Mouse (Mus musculus): Measurements from ENCODE around the gene Sap30bp.

Sap30bp gene

DNA sequence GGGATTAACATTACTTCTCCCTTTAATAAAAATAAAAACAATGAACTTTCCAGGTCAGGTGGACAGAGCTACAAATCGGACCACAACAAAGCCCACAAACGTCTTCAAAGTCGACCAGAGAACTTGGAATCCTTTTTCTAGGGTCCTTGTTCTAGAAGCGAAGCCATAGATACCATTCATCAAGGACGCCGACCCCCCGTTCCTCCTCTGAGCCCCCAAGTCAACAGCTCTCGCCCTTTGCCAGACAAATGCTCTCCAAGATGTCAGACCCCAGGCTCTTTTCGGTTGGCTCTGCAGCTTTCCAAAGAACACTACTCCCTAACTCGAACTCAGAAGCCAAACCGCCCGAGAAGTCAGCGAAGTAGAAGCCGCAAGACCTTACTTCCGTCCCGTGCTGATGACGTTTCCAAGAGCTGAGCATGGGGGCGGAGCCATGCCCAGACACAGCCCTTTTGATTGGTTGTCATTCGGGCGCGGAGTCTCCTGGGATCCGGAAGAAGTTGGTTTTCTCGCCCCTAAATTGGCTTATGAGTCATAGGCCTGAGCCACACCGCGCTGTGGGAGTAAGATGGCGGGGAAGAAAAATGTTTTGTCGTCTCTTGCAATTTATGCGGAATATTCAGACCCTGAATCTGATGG, at the start of gene Sap30bp, which contains the start of gene Recql5:
Gene Sap30bp, plus strand, starts transcription at position 175 of the 639 bp plus-strand sequence.
Gene Recql5, minus strand, starts transcription at position 370 of the 639 bp plus-strand sequence.
- peak; percentile 97 for DNase-seq (ENCODE audit: low spot score)

DNA sequence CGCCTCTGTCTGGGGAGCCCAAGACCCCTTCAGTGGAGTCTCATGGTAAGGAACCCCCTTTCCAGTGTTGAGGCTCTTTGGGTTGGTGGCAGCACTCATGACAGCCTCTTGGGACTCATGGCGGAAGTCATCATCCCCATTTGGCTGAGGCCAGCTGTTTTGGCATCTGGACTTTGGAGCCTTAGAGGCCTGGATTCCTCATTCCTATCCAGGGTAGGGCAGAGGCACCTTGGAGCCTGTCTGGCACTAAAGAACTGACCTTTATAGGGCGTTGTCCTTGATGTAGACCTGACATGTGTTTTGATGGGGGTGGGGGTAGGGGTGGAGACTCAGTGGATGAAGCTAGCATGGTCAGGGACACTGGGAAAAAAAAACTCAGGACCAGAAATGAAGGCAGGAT, 48.7 kb upstream of the Sap30bp start:
- no peak for DNase-seq (ENCODE audit: low spot score)

DNA sequence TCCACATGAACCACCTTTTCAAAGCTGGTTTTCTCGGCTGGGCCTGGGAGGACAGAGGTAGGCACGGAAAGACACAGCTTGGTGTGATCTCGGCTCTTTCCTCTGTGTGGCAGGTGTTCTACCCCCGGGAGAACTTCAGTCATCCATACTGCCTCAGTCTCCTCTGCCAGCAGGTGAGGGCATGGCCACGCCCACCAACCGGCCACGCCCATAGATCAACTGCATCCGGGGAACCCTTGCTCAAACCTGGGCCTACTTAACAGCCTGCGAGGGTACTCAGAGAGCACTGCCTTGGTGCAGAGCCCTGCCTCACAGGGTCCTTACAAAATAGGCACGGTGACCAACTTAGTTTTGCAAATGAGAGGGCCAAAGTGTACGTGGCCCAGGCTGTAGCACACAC, 47.8 kb upstream of the Sap30bp start:
- no peak for DNase-seq (ENCODE audit: low spot score)

DNA sequence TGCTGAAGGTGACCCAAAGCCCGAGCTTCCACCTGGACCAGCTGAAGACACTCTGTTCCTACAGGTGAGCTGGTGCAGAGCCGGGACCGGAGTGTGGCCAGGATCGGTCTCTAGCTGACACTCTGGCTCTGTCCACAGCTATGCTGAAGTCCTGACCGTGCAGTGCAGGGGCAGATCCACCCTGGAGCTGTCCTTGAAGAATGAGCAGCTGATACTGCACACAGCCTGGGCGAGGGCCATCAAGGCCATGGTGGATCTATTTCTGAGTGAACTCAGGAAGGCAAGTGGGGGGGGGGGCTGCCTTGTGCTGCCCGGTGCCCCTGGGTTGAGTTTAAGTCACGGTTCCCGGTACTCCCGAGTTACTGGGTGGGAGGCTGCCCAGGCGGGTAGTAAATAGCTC, 46.6 kb upstream of the Sap30bp start:
- no peak for DNase-seq (ENCODE audit: low spot score)

DNA sequence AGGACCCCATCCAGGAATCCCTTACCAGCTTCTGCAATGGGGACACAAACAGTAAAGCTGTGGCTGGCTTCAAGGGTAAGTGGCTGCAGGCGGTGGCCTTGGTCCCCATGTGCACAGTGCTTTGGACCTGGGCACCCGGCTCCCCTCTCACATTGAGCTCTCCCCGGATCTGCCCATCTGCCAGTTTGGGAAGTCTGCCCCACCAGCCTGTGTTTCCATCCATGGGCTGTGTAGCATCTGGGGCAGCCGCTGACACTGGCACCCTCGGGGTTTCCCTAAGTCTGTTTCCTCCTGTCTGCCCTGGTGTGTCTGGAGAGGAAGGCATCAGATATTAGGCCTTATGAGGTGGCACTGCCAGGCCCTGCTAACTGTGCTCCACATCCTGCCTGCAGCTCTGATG, 45.1 kb upstream of the Sap30bp start:
- no peak for DNase-seq (ENCODE audit: low spot score)

DNA sequence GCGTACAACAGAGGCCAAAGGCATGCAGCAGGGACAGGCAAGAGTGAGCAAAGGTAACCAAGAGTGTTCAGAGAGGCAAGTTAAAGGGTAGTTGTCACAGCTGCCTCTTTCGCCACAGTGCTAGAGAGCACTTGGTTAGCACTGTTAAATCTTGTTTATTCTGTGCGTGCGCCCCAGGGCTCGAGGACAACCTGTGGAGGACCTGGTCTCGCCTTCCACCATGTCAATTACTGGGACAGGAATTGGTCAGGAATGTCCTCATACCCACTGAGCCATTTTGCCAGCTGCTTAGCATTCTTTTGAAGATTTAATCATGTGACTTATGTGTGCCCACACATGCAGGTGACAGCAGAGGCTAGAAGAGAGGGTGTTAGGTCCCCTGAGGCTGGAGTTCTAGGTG, 43.9 kb upstream of the Sap30bp start:
- no peak for DNase-seq (ENCODE audit: low spot score)

DNA sequence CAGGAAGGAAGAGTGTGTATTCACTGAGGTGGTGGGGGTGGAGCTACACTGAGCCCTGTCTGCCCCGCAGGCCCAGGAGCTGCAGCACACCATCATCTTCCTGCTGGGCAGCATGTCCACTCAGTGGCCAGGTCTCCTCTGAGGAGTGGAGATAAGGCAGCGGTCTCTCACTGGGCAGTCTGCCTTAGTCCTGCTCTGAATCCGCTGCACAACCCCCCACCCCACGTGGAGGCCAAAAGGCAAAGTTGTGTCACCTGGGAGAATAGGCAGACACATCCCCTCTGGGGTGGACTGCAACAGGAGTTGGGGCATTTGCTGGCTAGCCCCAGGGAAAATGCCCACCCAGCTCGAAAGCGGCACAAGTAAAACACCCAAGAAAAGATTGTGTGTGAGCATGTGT, 40.9 kb upstream of the Sap30bp start:
- no peak for DNase-seq (ENCODE audit: low spot score)

DNA sequence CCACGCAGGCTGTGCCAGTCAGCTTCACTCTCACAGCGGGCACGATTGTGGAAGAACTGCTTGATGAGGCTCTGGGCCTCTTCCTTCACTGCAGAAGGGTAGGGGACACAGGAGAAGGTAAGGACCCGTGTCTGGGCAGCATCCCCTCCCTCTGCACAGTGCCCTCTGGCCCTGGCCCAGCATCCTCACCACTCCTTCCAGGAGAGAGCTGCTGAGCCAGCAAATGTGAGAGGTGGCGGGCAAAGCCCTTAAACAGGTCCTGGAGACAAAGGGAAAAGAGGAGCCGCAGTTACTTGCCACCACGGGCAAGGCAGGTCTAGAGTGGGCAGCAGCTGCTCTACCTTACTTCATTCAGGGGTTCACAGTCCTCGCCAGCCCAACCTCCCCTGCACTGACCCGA, 40.0 kb upstream of the Sap30bp start:
- no peak for DNase-seq (ENCODE audit: low spot score)

DNA sequence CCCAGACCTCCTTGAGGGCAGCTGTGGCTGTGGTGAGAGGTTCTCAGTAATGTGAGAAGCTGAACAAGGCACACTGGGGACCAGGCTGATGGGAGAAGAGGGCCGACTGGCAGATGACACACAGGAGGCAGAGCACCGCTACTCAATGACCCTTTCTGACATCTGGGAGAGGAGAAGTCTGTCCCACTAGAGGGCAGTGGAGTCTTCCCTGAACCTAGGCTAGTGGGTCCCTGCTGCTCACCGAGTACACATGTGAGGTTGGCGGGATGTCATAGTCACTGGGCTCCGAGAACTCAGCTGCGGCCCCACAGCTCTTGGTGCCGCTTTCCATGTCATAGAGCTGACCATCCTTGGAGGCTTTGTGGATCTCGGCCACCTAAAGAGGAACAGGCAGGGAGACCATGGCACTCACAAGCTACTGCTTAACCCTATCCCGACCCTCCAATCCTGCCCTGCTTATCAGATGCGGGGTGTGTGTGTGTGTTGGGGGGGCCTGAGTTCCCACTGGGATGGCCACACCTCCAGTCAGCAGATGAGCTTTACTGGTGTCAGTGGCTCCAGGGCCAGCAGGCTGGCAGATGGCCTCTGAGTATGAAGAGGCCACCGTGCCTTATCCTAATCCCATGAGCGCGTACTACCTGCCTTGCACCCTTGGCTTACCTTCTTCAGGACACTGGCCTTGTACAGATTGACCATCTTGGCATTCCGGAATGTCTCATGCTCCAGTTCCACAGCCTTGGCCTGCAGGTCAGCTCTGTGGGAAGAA, 38.1 kb upstream of the Sap30bp start:
- DNase-seq (ENCODE audit: low spot score): no peak

DNA sequence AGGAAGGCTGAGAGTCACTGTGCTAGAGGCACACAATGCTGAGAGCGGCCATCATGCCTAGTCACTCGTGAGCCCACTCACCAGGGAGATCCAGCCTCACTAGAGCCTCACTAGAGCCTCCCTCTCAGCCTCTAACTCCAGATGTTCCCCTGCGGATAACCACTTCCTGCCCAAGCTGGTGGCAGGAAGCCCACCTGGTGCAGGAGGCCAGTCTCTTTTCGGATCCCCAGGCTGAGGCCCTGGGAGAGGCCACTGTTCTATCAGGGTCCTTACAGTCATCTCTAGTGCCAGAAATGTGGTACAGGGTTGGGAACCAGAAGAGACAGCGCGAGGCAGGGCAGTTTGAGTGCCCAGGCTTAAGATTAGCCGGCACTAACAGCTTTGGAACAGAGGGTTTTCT, 34.6 kb upstream of the Sap30bp start:
- DNase-seq (ENCODE audit: low spot score): no peak

DNA sequence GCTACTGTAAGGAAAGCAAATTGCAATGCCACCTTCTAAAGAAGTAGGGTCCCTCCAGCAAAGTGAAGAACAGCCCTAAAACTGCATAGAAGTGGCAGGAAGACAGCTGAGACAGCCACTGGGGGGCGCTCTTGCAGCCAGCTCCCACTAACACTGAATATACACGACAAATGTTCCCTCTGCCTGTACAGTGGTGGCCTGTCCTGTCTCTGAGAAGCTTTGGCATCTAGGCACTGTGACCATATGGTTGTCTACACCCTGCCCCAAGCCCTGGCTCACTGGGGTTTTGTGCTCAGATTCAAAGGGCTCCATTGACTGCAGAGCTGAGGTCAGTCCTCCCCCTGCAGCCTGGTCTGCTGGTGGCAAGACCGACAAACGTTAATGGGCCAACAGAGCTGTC, 34.2 kb upstream of the Sap30bp start:
- DNase-seq (ENCODE audit: low spot score): peak; percentile 75

DNA sequence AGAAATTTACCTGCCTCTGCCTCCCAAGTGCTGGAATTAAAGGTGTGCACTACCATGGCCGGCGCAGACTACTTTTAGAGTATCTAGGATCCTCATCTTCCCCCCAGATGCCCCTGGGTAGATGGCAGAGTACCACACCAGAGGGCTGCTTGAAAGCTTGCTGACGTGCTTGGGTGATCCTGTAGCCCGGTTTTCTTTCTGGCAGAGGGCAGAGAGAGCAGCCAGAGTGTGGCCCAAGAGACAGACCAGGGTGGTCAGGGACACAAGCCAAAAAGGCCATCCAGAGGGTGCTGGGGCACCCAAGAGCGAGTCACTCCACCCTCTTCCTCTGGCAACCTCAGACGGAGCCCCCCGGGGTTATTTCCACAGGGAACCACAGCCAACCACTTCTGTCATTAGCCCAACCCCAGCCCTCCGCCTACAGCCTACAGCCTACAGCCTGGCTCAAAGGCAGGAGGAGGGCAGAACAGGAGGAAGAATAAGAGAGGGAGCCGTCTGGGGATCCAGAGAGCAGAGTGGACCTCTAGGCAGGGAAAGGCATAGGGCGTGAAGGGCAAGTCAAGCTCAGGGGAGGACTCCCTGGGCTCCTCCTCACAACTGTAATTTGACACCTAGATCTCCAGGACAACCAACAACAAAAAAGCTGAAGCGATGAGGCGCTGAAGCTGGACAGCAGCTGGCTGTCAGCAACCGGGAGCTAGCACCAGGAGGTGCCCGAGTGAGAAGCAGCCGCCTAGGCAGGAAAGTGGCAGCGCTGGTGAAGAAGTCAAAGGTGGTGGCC, 33.4 kb upstream of the Sap30bp start, which contains the start of gene Smim5:
Gene Smim5, plus strand, starts transcription at position 481 of the 781 bp plus-strand sequence.
- no peak for DNase-seq (ENCODE audit: low spot score)

DNA sequence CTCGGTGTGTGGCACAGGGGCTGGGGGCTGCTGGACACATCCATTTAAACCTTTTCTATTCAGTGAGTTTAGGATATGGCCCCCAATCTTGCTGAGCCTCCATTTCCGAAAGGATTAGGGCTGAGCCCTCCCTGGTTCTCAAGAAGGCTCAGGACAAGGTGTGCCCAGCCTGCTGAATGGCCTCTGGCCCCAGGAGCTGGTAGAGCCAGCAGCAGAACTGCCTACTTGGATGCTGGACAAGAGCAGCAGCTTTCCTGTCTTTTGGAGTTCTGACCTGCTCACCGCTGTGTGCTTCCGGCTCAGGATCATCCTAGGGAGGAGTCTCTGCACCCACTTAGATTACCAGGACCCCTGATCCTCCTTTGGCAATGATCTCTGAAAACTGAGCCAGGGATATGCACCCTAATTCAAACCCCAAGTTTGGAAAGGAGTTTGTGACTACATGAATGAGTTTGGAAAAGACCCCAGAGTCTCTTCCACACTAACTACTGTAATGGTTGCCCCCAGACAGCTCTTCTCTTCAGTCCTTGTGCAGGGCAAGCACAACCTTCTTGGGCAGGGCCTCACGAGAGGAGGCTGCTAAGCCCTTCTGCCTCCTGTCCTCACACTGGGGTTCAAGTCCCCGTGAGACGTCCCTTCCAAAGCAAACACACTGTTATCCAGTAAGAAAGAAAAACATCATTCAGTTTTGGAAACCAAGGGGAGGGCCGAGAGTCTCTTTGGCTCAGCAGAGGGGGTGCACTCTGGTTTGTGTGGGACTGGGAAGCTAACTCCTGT, 32.3 kb upstream of the Sap30bp start:
- DNase-seq (ENCODE audit: low spot score): no peak

DNA sequence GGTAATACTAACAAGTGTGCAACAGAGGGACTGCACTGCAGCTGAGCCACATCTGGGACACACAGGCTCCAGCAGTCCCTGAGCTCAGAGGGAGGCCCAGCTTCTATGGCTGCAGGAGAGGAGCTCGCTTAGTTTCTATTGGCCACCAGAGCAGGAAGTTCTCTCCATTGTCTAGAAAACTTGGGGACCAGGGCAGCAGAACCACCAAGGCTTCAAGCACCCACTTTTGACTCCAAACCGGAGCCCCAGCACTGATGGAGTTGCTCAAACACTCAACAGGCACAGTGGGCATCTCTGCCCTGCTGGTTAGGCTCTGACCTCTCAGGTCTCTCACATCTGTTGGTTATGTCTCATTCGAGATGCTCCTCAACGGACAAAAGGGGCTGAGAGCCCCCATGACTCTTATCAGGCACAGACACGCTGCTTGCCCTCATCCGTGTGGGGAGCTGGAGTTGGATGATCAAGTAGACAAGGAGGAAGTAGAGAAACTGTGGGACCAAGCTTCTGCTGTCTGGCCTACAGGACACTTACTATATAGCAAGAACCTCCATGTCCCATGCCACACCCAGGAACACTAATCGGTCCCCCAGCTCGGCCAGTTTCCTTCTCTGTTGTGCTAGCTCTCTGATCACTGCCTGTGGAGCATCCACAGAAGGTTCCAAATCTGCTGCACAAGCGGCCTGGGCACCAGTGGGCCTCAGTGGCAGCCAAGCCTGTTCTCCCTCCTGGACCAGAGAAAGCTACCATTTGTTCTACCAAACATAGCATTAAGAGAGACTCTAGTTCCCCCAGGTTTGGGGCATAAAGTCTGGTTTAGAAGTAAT, 31.5 kb upstream of the Sap30bp start:
- no peak for DNase-seq (ENCODE audit: low spot score)

DNA sequence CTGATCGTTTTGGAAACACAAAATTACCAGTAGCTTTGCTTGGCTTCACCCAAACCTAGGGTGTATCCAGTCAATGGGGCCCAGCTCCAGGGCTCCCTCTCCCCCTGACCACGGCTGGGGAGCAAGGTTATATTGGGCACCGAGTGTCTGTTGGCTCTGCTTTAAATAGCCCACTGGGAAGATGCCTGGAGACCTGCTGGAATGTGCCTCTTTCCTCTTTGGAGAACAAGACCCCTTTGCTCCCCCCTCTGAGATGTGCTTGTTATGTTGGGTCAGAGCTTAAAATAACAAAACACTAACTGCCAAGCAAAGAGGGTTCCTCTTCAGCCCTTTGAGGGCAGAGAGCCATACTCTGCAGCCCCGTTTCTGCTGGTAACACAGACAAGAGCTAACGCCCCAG, 30.9 kb upstream of the Sap30bp start:
- DNase-seq (ENCODE audit: low spot score): no peak

DNA sequence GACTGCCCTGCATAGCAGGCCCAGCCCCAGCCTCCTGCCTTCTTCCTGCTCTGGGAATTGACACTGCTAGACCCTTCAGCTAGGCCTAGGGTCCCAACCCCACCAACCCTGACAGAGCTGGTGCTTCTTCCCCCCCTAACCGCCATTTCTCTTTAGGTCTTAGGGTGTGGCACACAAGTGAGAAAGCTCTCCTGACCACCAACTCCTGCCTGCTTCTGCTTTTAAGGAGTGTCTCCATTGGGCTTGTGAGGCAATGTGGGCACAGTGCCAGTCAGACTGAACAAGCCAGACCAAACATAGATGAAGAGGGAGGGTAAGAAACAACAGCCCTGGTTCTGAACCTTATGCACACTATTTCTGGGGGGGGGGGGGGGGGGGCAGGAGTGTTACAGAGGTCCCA, 30.3 kb upstream of the Sap30bp start:
- DNase-seq (ENCODE audit: low spot score): peak; percentile 71

DNA sequence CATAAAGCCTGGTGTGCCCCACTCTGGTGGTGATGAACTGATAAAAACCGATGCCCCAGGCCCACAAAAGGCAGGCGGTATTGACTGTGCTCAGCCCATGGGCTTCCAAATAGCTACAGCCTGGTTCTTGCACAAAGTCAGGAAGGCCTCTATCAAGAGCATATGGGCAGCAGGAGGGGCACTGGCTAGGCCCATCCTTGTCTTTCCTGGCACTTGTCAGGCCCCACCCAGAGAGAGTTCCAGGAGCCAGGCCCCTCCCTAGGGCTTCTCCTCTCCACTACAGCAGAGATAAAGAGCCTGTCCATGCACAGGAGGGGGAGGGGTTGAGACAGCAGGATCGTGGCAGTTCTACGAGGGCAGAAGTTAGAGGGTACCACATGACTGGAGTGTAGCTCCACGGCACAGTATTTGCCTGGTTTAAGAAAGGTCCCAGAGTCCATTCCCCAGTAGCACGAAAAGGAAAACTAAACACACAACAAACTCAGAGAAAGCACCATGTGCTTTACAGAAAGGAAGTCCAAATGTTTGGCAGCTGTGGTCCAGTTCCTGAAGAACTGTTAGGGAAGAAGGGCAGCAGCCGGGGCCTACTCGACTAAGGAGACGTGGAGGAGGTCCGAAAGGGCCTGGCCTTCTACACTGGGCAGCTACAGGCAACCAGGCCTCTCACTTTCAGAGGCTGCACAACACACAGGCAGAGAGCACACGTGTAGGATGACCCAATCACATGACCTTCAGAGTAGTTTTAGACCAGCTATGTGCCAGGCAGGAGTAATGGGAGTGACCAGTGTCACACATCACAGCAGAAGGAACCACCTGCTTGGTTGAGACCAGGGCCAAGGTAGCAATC, 29.5 kb upstream of the Sap30bp start:
- no peak for DNase-seq (ENCODE audit: low spot score)

DNA sequence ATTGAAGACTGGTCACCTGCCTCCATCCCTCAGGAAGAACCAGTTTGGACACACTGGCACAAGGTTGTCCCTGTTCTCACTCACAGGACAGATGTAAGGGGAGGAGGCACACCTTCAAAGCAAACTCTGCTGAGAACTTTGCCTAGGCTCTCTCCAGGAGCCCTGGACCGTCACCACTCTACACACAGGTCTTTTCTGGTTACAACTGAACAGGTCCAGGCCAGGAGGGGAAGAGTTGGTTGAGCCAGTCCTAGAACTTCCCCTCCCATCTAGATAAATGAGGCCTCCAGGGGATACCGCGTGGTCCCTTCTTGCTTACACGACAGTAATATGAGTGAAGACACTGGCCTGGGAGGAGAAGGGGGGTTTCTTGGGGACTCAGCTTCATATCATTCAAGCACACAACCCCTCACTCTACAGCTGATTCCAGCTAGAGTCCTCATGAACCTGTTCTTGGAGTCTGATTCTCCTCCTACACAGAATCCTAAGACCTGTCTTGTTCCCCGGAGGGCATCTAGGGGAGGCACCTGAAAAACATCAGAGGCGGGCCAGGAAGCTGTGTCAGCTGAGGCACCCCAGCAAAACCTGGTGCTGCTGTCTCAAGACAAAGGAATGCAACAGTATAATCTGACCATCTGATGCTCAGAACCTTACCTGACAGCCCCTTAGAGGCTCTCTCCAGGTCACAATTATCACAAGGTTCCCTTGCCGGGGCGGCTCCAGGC, 28.7 kb upstream of the Sap30bp start:
- no peak for DNase-seq (ENCODE audit: low spot score)

DNA sequence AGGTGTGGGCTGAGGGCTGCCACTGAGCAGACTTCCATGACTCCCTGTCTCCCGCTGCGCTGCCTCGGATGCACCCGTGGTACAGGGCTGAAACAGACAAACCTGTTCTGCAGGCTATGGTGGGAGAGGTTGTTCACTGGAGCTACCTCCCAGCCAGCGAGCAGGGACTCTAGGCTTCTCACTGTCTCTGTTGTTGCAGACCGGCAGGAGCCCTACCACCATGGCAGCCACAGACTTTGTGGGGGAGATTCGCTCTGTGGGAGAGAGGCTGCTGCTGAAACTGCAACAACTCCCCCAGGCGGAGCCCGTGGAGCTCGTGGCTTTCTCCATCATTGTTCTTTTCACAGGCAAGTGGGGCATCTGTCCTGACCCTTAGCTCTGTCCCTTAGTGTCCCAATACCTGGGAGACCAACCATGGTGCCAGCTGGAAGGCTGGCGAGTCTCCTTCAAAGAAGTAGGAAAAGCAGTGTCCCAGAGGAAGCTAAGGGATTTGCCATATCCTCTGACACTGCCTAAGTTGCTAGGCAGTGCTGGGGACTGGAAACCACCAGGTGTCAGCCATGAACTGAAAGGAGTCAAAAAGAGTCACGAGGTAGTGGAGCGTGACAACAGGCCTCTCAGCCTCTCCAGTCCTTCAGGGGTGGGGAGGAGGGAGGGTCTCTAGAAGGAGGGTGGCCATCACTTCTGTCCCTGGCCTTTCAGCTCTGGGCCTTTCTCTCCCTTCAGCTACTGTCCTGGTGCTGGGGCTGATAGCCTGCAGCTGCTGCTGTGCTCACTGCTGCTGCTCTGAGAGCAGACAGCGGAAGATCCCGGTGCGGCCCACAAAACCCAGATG, 27.9 kb upstream of the Sap30bp start:
- peak; percentile 60 for DNase-seq (ENCODE audit: low spot score)

Data from testis, postnatal 10 days (tissue).